8 mouse cellular contexts compared by ENCODE assay signal in genomic region chr4:106562006-106562405, GRCm38 (mm10). TPM values are rescaled to one million over a fixed set of nuclear protein-coding genes. Genes with fewer than 3 reads are reported as not detected.
A peak's percentile ranks its signal among the peaks of the same experiment; 100 is the strongest.
DNase-seq lines count a peak whose midpoint lies in the region; ATAC-seq and TF ChIP-seq lines count a peak whose summit lies in the region.

No protein-coding gene starts in this region.

- no peaks in the 10 kb centered on the region for H3K9me3 ChIP-seq in liver, embryonic 11.5 days (ENCODE audit: control insufficient read depth, low read length)

- DNase-seq in CD4-positive, CD25-positive, alpha-beta regulatory T cell, adult 2 months (ENCODE audit: low read depth, low spot score) = peak; percentile 25
- no peak for DNase-seq in spleen, adult 2 months (ENCODE audit: low read depth in 1 of 2, low spot score in 2 of 2)
- no peak for DNase-seq in spleen, postnatal 36 days (ENCODE audit: low spot score in 2 of 2)
- DNase-seq in liver, embryonic 11.5 days (ENCODE audit: low spot score) = no peak
- DNase-seq in thymus, postnatal 14 days = peak; percentile 34
- no peak for DNase-seq in cerebellum, postnatal 10 days
- DNase-seq in lung, postnatal 4 days = no peak

- no peaks in the 10 kb centered on the region for H3K36me3 ChIP-seq in spleen, adult 2 months (ENCODE audit: control insufficient read depth, insufficient read depth, low read length)
- H3K36me3 ChIP-seq in liver, embryonic 11.5 days (ENCODE audit: control insufficient read depth, insufficient read depth, low read length) = peaks cover 14% of the 10 kb centered on the region

- H3K9ac ChIP-seq in liver, embryonic 11.5 days (ENCODE audit: low read depth, low read length) = peak overlapping the region; percentile 79

- H3K4me1 ChIP-seq in spleen, adult 2 months (ENCODE audit: control insufficient read depth, insufficient read depth, insufficient read length) = no peaks in the 10 kb centered on the region; the same call in none of the 2 replicates
- peaks cover 21% of the 10 kb centered on the region for H3K4me1 ChIP-seq in liver, embryonic 11.5 days (replicated peaks; ENCODE audit: control insufficient read depth, insufficient read depth, low read length)

- 10% methylated on average over 6 of the region's 6 CpGs for WGBS in spleen, adult 2 months
- 10% methylated on average over 6 of the region's 6 CpGs for WGBS in liver, embryonic 11.5 days

- TF ChIP-seq POLR2A in spleen, adult 2 months (IDR thresholded peaks at IDR 0.05; ENCODE audit: low read depth, low read length) = no peak

- no peaks in the 10 kb centered on the region for H3K27me3 ChIP-seq in spleen, adult 2 months (ENCODE audit: control insufficient read depth, insufficient read depth, low read length)
- no peaks in the 10 kb centered on the region for H3K27me3 ChIP-seq in liver, embryonic 11.5 days (replicated peaks; ENCODE audit: control insufficient read depth, insufficient read depth, low read length)

- no peak for ATAC-seq in CD4-positive, CD25-positive, alpha-beta regulatory T cell, adult 4 months
- no peak for ATAC-seq in liver, embryonic 11.5 days (replicated peaks; ENCODE audit: low FRiP score)

- H3K4me2 ChIP-seq in liver, embryonic 11.5 days = peak overlapping the region; percentile 71

- no peak for TF ChIP-seq CTCF in spleen, adult 2 months (IDR thresholded peaks at IDR 0.05; ENCODE audit: extremely low read depth, insufficient read depth, insufficient read length, insufficient replicate concordance)

- peak overlapping the region; percentile 62; the same call in 1 of the 2 replicates for H3K4me3 ChIP-seq in spleen, adult 2 months (ENCODE audit: extremely low read depth, insufficient read depth, insufficient read length)
- peak overlapping the region; percentile 83 for H3K4me3 ChIP-seq in liver, embryonic 11.5 days (ENCODE audit: low read depth, low read length)

- H3K27ac ChIP-seq in spleen, adult 2 months (ENCODE audit: insufficient read depth, low read length) = no peak overlapping the region
- H3K27ac ChIP-seq in liver, embryonic 11.5 days (ENCODE audit: low read depth, low read length) = peak overlapping the region; percentile 37; the same call in 1 of the 2 replicates

RNA-seq across cellular contexts. Expression of gene Dhcr24, which starts 1.2 kb away (rescaled TPM):
- polyA plus RNA-seq in CD4-positive, CD25-positive, alpha-beta regulatory T cell, adult 4 months (2017; shearing (Covaris generic)) = 1 to 10 TPM; 2.6 to 3.0 TPM
- polyA plus RNA-seq in spleen, adult 2 months (2012; rRNA removed) = 22.7 and 31.7 TPM in 2 replicates
- polyA plus RNA-seq in liver, embryonic 11.5 days (2014; fragmentation: Nextera tagmentation; extraction: Ambion mirVana) = 22.9 and 23.0 TPM in 2 replicates

RNA-seq across cellular contexts. Expression of gene Lexm, which starts 55.0 kb away (rescaled TPM):
- under 1 TPM in 1 of 2 experiments, not detected in 1; 0.40 TPM for polyA plus RNA-seq in CD4-positive, CD25-positive, alpha-beta regulatory T cell, adult 4 months (2017; shearing (Covaris generic))
- not detected in 2 replicates for polyA plus RNA-seq in spleen, adult 2 months (2012; rRNA removed)
- 0.30 and 0.52 TPM in 2 replicates for polyA plus RNA-seq in liver, embryonic 11.5 days (2014; fragmentation: Nextera tagmentation; extraction: Ambion mirVana)

Comparison
In these comparisons a context has a peak if more than half of its experiments do, and no peak if none do; other contexts are left out.
1. DNase-seq: peak in CD4-positive, CD25-positive, alpha-beta regulatory T cell, adult 2 months (single experiment) and thymus, postnatal 14 days (single experiment); none in spleen, adult 2 months (0 of 2), spleen, postnatal 36 days (0 of 2), liver, embryonic 11.5 days (single experiment), cerebellum, postnatal 10 days (0 of 2) and lung, postnatal 4 days (0 of 2).